Mouse (Mus musculus): ENCODE measurements around the gene Nkx2-3. TPM values are rescaled to one million over a fixed set of nuclear protein-coding genes. Genes with fewer than 3 reads are reported as not detected.

The Nkx2-3 gene
- polyA plus RNA-seq, 1 experiment from 2014 or later = 2.4 TPM

DNA sequence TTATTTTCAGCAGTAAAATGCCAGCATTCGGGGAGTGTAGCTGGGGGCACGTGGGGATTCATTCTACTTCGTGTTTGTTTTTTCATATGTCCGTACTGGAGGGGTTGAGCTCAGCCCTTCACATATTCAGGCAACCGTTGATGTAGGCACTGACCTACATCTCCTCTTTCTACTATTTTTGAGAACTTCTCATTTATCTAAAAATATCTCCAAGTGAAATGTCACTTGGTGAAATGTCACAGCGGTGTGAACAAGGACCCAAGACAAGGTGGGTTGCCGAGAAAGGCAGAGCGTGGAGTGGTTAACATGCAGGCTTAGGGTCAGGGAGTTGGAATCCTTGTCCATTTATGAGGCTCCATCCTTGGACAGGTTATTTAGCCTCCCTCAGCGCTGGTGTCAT, 35.1 kb downstream of the Nkx2-3 start:
- H3K9me3 ChIP-seq = no peaks in the 10 kb centered on the region
- WGBS = 79% methylated on average over 9 of the region's 9 CpGs
- no peak for DNase-seq (ENCODE audit: low spot score)
- H3K27me3 ChIP-seq (ENCODE audit: insufficient read depth, poor library complexity, severe bottlenecking) = peaks cover 35% of the 10 kb centered on the region
- H3K36me3 ChIP-seq = no peaks in the 10 kb centered on the region
- H3K4me1 ChIP-seq = no peaks in the 10 kb centered on the region
- H3K4me3 ChIP-seq = no peak overlapping the region
- no peak overlapping the region for H3K27ac ChIP-seq

GRCm38 (mm10) chr19:43648343-43648742, 36.2 kb downstream of the Nkx2-3 start:
- Histone ChIP-seq H3K9me3 (no peaks in the 10 kb centered on the region), H3K4me1 (no peaks in the 10 kb centered on the region), H3K27ac (no peak overlapping the region), H3K4me3 (no peak overlapping the region), H3K36me3 (no peaks in the 10 kb centered on the region), H3K27me3 (ENCODE audit: insufficient read depth, poor library complexity, severe bottlenecking) (peaks cover 37% of the 10 kb centered on the region)
- 82% methylated on average over 4 of the region's 4 CpGs for WGBS
- no peak for DNase-seq (ENCODE audit: low spot score)

- H3K36me3 ChIP-seq = no peaks in the 10 kb centered on the region
- no peaks in the 10 kb centered on the region for H3K9me3 ChIP-seq
- H3K27ac ChIP-seq = no peak overlapping the region
- peaks cover 45% of the 10 kb centered on the region for H3K27me3 ChIP-seq (ENCODE audit: insufficient read depth, poor library complexity, severe bottlenecking)
- WGBS = 61% methylated on average over 8 of the region's 8 CpGs
- no peak overlapping the region for H3K4me3 ChIP-seq
- no peaks in the 10 kb centered on the region for H3K4me1 ChIP-seq
- DNase-seq (ENCODE audit: low spot score) = no peak
Observed at GRCm38 (mm10) chr19:43651241-43651785, 39.2 kb downstream of the Nkx2-3 start.

GRCm38 (mm10) chr19:43655735-43656492, 43.8 kb downstream of the Nkx2-3 start:
- peaks cover 54% of the 10 kb centered on the region for H3K27me3 ChIP-seq (ENCODE audit: insufficient read depth, poor library complexity, severe bottlenecking)
- no peaks in the 10 kb centered on the region for H3K4me1 ChIP-seq
- no peaks in the 10 kb centered on the region for H3K36me3 ChIP-seq
- no peaks in the 10 kb centered on the region for H3K9me3 ChIP-seq
- H3K4me3 ChIP-seq = no peak overlapping the region
- DNase-seq (ENCODE audit: low spot score) = no peak
- H3K27ac ChIP-seq = no peak overlapping the region
- WGBS = 40% methylated on average over 11 of the region's 11 CpGs

- no peak overlapping the region for H3K27ac ChIP-seq
- 81% methylated on average over 6 of the region's 6 CpGs for WGBS
- H3K4me1 ChIP-seq = no peaks in the 10 kb centered on the region
- DNase-seq (ENCODE audit: low spot score) = no peak
- no peaks in the 10 kb centered on the region for H3K9me3 ChIP-seq
- H3K36me3 ChIP-seq = peaks cover 17% of the 10 kb centered on the region
- H3K27me3 ChIP-seq (ENCODE audit: insufficient read depth, poor library complexity, severe bottlenecking) = peaks cover 29% of the 10 kb centered on the region
- no peak overlapping the region for H3K4me3 ChIP-seq
Observed at GRCm38 (mm10) chr19:43659632-43660031, 47.5 kb downstream of the Nkx2-3 start.

DNA sequence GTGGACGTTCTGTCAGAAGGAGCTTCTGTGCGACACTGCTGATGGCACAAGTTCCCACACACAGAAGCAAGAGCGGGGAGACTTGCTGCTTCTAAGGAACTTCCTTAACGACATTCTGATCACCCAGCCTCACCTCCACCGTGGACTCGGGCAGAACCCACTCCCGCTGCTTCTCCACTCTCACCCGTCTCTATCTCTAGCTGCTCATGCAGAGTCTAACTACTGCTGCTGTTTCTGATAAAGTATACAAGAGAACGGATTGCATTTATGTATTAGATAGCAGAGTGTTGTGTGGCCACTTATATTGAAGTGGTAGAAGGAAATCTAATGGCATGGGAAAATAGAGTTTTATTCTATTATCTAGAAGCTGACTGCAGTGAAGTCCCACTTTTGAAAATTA, 48.6 kb downstream of the Nkx2-3 start:
- Histone ChIP-seq H3K4me1 (no peaks in the 10 kb centered on the region), H3K27me3 (ENCODE audit: insufficient read depth, poor library complexity, severe bottlenecking) (peaks cover 23% of the 10 kb centered on the region; the same call in 1 of the 2 replicates), H3K36me3 (peaks cover 17% of the 10 kb centered on the region), H3K27ac (no peak overlapping the region), H3K4me3 (no peak overlapping the region), H3K9me3 (no peaks in the 10 kb centered on the region)
- 81% methylated on average over 9 of the region's 9 CpGs for WGBS
- no peak for DNase-seq (ENCODE audit: low spot score)

- H3K27ac ChIP-seq = no peak overlapping the region
- peaks cover 17% of the 10 kb centered on the region; the same call in 1 of the 2 replicates for H3K27me3 ChIP-seq (ENCODE audit: insufficient read depth, poor library complexity, severe bottlenecking)
- H3K4me3 ChIP-seq = 0 out of 2 replicates have a peak overlapping the region, but pooled peaks have one; percentile 15
- 39% methylated on average over 19 of the region's 19 CpGs for WGBS
- peak; percentile 83 for DNase-seq (ENCODE audit: low spot score)
- no peaks in the 10 kb centered on the region for H3K9me3 ChIP-seq
- H3K4me1 ChIP-seq = no peaks in the 10 kb centered on the region
- H3K36me3 ChIP-seq = peaks cover 17% of the 10 kb centered on the region
Observed at GRCm38 (mm10) chr19:43662176-43662967, 50.2 kb downstream of the Nkx2-3 start.

DNA sequence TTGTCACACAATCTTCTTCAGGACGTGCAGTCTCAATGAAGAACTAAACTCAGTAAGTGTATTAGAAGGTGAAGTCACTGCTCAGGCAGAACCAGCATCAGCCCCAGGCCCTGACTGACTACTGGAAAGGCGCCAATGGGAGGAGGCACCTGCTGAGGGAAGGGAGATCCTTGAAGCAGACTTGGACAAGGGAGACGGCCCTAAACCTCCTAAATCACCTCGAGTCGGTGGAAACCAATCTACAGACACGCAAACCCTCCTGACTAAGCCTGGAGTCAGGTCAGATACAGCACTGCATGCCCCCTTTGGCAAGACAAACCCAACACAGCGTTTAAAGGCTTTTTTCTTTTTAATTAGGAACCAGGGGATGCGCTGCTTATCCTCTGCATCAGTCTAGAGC, 51.3 kb downstream of the Nkx2-3 start:
- Histone ChIP-seq H3K27me3 (ENCODE audit: insufficient read depth, poor library complexity, severe bottlenecking) (peaks cover 12% of the 10 kb centered on the region; the same call in 1 of the 2 replicates), H3K27ac (no peak overlapping the region), H3K36me3 (peaks cover 17% of the 10 kb centered on the region), H3K9me3 (no peaks in the 10 kb centered on the region), H3K4me3 (no peak overlapping the region), H3K4me1 (no peaks in the 10 kb centered on the region)
- 84% methylated on average over 8 of the region's 8 CpGs for WGBS
- DNase-seq (ENCODE audit: low spot score) = no peak

Small RNA genes lying within 50 kb of the gene (microRNA-seq; reads per million reads assigned to microRNA genes)
- gene Gm22646 = not detected

Other genes with a start within 250 kb of the Nkx2-3 start
- gene Hpse2, start 224.0 kb upstream of the Nkx2-3 start, polyA plus RNA-seq (2016; fragmentation: Nextera tagmentation; extraction: Ambion mirVana) = 0.04 and 0.29 TPM in 2 replicates
- 0.12 and 0.14 TPM in 2 replicates for gene Cnnm1, start 171.9 kb upstream of the Nkx2-3 start, polyA plus RNA-seq (2016; fragmentation: Nextera tagmentation; extraction: Ambion mirVana)
- gene Got1, start 87.7 kb upstream of the Nkx2-3 start, polyA plus RNA-seq (2016; fragmentation: Nextera tagmentation; extraction: Ambion mirVana) = 119 and 176 TPM in 2 replicates
- gene Slc25a28, start 62.6 kb downstream of the Nkx2-3 start, polyA plus RNA-seq (2016; fragmentation: Nextera tagmentation; extraction: Ambion mirVana) = 9.2 and 13.7 TPM in 2 replicates
- 7.7 and 7.9 TPM in 2 replicates for gene Entpd7, start 77.3 kb downstream of the Nkx2-3 start, polyA plus RNA-seq (2016; fragmentation: Nextera tagmentation; extraction: Ambion mirVana)
- gene Cutc, start 140.7 kb downstream of the Nkx2-3 start, polyA plus RNA-seq (2016; fragmentation: Nextera tagmentation; extraction: Ambion mirVana) = 10.1 and 14.9 TPM in 2 replicates
- 16.0 and 17.5 TPM in 2 replicates for gene Cox15, start 140.7 kb downstream of the Nkx2-3 start, polyA plus RNA-seq (2016; fragmentation: Nextera tagmentation; extraction: Ambion mirVana)
- gene Abcc2, start 169.9 kb downstream of the Nkx2-3 start, polyA plus RNA-seq (2016; fragmentation: Nextera tagmentation; extraction: Ambion mirVana) = 0.05 and 0.31 TPM in 2 replicates

Data from heart, embryonic 10.5 days (tissue).